Mouse (Mus musculus) olfactory bulb, adult 2 months (tissue): ENCODE measurements around the gene Selplg.

ENCODE experiments used
- CTCF ChIP-seq: fragments of 200-500 bp; IDR thresholded peaks from 2 replicates; pipeline ENCODE4 v1.5.1; 2012; ENCODE audit warnings: low read depth, mild to moderate bottlenecking, low read length, moderate library complexity; ENCODE audit not compliant: insufficient read depth
- POLR2A ChIP-seq: fragments of 200-500 bp; IDR thresholded peaks from 2 replicates; pipeline ENCODE4 v1.6.1; 2012; ENCODE audit warnings: mild to moderate bottlenecking, low read depth, low read length, moderate library complexity; ENCODE audit not compliant: insufficient read depth

- no peak for TF ChIP-seq CTCF
- TF ChIP-seq POLR2A: no peak
Measured at GRCm38 (mm10) chr5:113874063-113875024, 41.9 kb upstream of the Selplg start.
